Mouse (Mus musculus) heart, postnatal 4 days (tissue): Measurements from ENCODE around the gene Nectin1. TPM values are rescaled to one million over a fixed set of nuclear protein-coding genes. Genes with fewer than 3 reads are reported as not detected.

Experiments used
- DNase-seq: peaks from one replicate; pipeline ENCODE4 v3.0.0; 2021
- total RNA-seq, 2 experiments: library from RNA; stranded (reverse); gene quantifications; 2 replicates each; pipeline ENCODE4 v1.2.3; 2021

Nectin1 gene
- 1 to 10 TPM; 8.3 to 8.9 TPM for total RNA-seq

- peak; percentile 89 for DNase-seq
These were observed at the start of gene Nectin1 for GRCm38 (mm10) chr9:43743647-43744137. Gene Nectin1 (plus strand): TSS chr9:43743984.

- DNase-seq: peak; percentile 81
These were observed 45.6 kb upstream of the Nectin1 start for GRCm38 (mm10) chr9:43698080-43698712.

- DNase-seq: no peak
These were observed 44.9 kb upstream of the Nectin1 start for GRCm38 (mm10) chr9:43698841-43699240.

GRCm38 (mm10) chr9:43699417-43700225 is 44.2 kb upstream of the Nectin1 start:
- no peak for DNase-seq

- no peak for DNase-seq
These were observed 43.6 kb upstream of the Nectin1 start for GRCm38 (mm10) chr9:43700226-43700579.

- DNase-seq: no peak
These were observed 42.0 kb upstream of the Nectin1 start for GRCm38 (mm10) chr9:43701748-43702147.

- no peak for DNase-seq
These were observed 36.2 kb upstream of the Nectin1 start for GRCm38 (mm10) chr9:43707571-43707970.

- DNase-seq: no peak
These were observed 35.1 kb upstream of the Nectin1 start for GRCm38 (mm10) chr9:43708715-43709114.

GRCm38 (mm10) chr9:43713432-43713831 is 30.4 kb upstream of the Nectin1 start:
- no peak for DNase-seq

- peak; percentile 62 for DNase-seq
These were observed 24.4 kb upstream of the Nectin1 start for GRCm38 (mm10) chr9:43719407-43719839.

GRCm38 (mm10) chr9:43720046-43720445 is 23.7 kb upstream of the Nectin1 start:
- DNase-seq: peak; percentile 21

GRCm38 (mm10) chr9:43724093-43724492 is 19.7 kb upstream of the Nectin1 start:
- DNase-seq: no peak

- peak; percentile 16 for DNase-seq
These were observed 14.1 kb upstream of the Nectin1 start for GRCm38 (mm10) chr9:43729450-43730266.

GRCm38 (mm10) chr9:43730284-43731027 is 13.3 kb upstream of the Nectin1 start:
- peak; percentile 79 for DNase-seq

GRCm38 (mm10) chr9:43731880-43732279 is 11.9 kb upstream of the Nectin1 start:
- DNase-seq: no peak

GRCm38 (mm10) chr9:43732671-43733070 is 11.1 kb upstream of the Nectin1 start:
- no peak for DNase-seq

- no peak for DNase-seq
These were observed 8.8 kb upstream of the Nectin1 start for GRCm38 (mm10) chr9:43734952-43735351.

- DNase-seq: no peak
These were observed 7.6 kb upstream of the Nectin1 start for GRCm38 (mm10) chr9:43736046-43736730.

- peak; percentile 27 for DNase-seq
These were observed 6.5 kb upstream of the Nectin1 start for GRCm38 (mm10) chr9:43737331-43737730.

GRCm38 (mm10) chr9:43737871-43738292 is 5.9 kb upstream of the Nectin1 start:
- peak; percentile 20 for DNase-seq

- DNase-seq: no peak
These were observed 5.2 kb upstream of the Nectin1 start for GRCm38 (mm10) chr9:43738480-43739084.
